Mouse (Mus musculus) liver, adult 2 months (tissue): ENCODE results near the gene Ipmk.

ENCODE experiments used
- CTCF ChIP-seq: fragments of 200-500 bp; IDR thresholded peaks from 2 replicates; pipeline ENCODE4 v1.5.1; 2011; ENCODE audit warnings: low read depth, low read length, control low read depth
- POLR2A ChIP-seq: fragments of 200-500 bp; IDR thresholded peaks from 2 replicates; pipeline ENCODE4 v1.6.1; 2011; ENCODE audit warnings: low read length, control low read depth; ENCODE audit not compliant: insufficient read depth; ENCODE audit errors: extremely low read depth

DNA sequence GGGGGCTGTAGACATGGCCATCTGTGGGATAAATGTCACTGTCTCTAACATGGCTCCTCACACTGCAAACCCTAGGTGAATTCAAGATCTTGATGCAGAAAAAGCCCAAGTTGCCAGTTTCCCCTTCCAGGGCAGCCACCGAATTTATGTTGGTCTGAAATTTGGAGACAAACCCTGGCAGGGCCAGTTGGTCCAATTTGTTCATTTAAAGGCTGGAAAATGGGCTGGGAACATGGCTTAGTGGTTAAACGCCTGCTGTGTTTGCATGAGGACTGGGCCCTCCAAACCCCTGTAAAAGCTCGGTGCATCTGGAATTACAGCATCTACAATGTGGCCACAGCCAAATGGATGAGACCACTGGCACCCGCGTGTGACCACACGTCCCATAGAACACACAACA is 18.3 kb upstream of the Ipmk start:
- TF ChIP-seq CTCF, result no peak
- TF ChIP-seq POLR2A, result no peak
